Mouse (Mus musculus): ENCODE data around the gene Efl1. TPM values are rescaled to one million over a fixed set of nuclear protein-coding genes. Genes with fewer than 3 reads are reported as not detected.

Efl1 gene
- polyA plus RNA-seq, 1 experiment from 2014 or later = 22.7 TPM

- peaks cover 17% of the 10 kb centered on the region; the same call in 1 of the 2 replicates for H3K36me3 ChIP-seq
- H3K9me3 ChIP-seq = no peaks in the 10 kb centered on the region
- H3K9ac ChIP-seq = no peak overlapping the region
- no peaks in the 10 kb centered on the region for H3K27me3 ChIP-seq (replicated peaks)
- no peak overlapping the region for H3K4me3 ChIP-seq (replicated peaks)
- WGBS = 34% methylated on average over 3 of the region's 3 CpGs
- H3K4me2 ChIP-seq = no peak overlapping the region
- peak; percentile 56; the same call in 1 of the 2 replicates for ATAC-seq (ENCODE audit: insufficient read depth, low FRiP score, low read depth)
- H3K27ac ChIP-seq = no peak overlapping the region
- H3K4me1 ChIP-seq = no peaks in the 10 kb centered on the region
These were observed 40.3 kb downstream of the Efl1 start for GRCm38 (mm10) chr7:82688736-82689135.

- Histone ChIP-seq H3K4me2 (no peak overlapping the region), H3K9me3 (no peaks in the 10 kb centered on the region), H3K27ac (no peak overlapping the region), H3K4me3 (replicated peaks) (no peak overlapping the region), H3K36me3 (peaks cover 13% of the 10 kb centered on the region; the same call in 1 of the 2 replicates), H3K4me1 (no peaks in the 10 kb centered on the region), H3K27me3 (replicated peaks) (no peaks in the 10 kb centered on the region), H3K9ac (no peak overlapping the region)
- WGBS = 75% methylated on average over 6 of the region's 6 CpGs
- ATAC-seq (ENCODE audit: insufficient read depth, low FRiP score, low read depth) = no peak
These were observed 42.8 kb downstream of the Efl1 start for GRCm38 (mm10) chr7:82691021-82691738.

- no peak for ATAC-seq (ENCODE audit: insufficient read depth, low FRiP score, low read depth)
- no peak overlapping the region for H3K27ac ChIP-seq
These were observed 49.3 kb downstream of the Efl1 start for GRCm38 (mm10) chr7:82697668-82698067.

GRCm38 (mm10) chr7:82698968-82699367 is 50.6 kb downstream of the Efl1 start:
- no peak for ATAC-seq (ENCODE audit: insufficient read depth, low FRiP score, low read depth)
- Histone ChIP-seq H3K27ac (no peak overlapping the region), H3K9me3 (no peaks in the 10 kb centered on the region), H3K4me1 (no peaks in the 10 kb centered on the region), H3K27me3 (replicated peaks) (no peaks in the 10 kb centered on the region), H3K4me2 (no peak overlapping the region), H3K4me3 (replicated peaks) (no peak overlapping the region), H3K36me3 (peaks cover 6% of the 10 kb centered on the region; the same call in 1 of the 2 replicates), H3K9ac (no peak overlapping the region)
- 88% methylated on average over 3 of the region's 3 CpGs for WGBS

More at GRCm38 (mm10) chr7:82697668-82698067, 49.3 kb downstream of the Efl1 start:
- no peak overlapping the region for H3K4me3 ChIP-seq (replicated peaks)
- H3K4me1 ChIP-seq = no peaks in the 10 kb centered on the region
- no peak overlapping the region for H3K9ac ChIP-seq
- whole genome bisulfite sequencing = 81% methylated on average over 8 of the region's 8 CpGs
- no peaks in the 10 kb centered on the region for H3K9me3 ChIP-seq
- H3K27me3 ChIP-seq (replicated peaks) = no peaks in the 10 kb centered on the region
- peaks cover 13% of the 10 kb centered on the region for H3K36me3 ChIP-seq
- no peak overlapping the region for H3K4me2 ChIP-seq

- no peak overlapping the region for H3K4me2 ChIP-seq
- H3K27me3 ChIP-seq (replicated peaks) = no peaks in the 10 kb centered on the region
- no peaks in the 10 kb centered on the region for H3K4me1 ChIP-seq
- H3K27ac ChIP-seq = no peak overlapping the region
- H3K4me3 ChIP-seq (replicated peaks) = no peak overlapping the region
- no peaks in the 10 kb centered on the region for H3K9me3 ChIP-seq
- H3K36me3 ChIP-seq = no peaks in the 10 kb centered on the region; the same call in 1 of the 2 replicates
- ATAC-seq (ENCODE audit: insufficient read depth, low FRiP score, low read depth) = no peak
- WGBS = 74% methylated on average over 5 of the region's 5 CpGs
- no peak overlapping the region for H3K9ac ChIP-seq
These were observed 54.2 kb downstream of the Efl1 start for GRCm38 (mm10) chr7:82702384-82703343.

- Histone ChIP-seq H3K27me3 (replicated peaks) (no peaks in the 10 kb centered on the region), H3K4me2 (no peak overlapping the region), H3K9ac (no peak overlapping the region), H3K36me3 (no peaks in the 10 kb centered on the region; the same call in 1 of the 2 replicates), H3K4me1 (no peaks in the 10 kb centered on the region), H3K27ac (no peak overlapping the region), H3K4me3 (replicated peaks) (no peak overlapping the region), H3K9me3 (no peaks in the 10 kb centered on the region)
- WGBS = 95% methylated on average over 4 of the region's 4 CpGs
- ATAC-seq (ENCODE audit: insufficient read depth, low FRiP score, low read depth) = no peak
These were observed 60.8 kb downstream of the Efl1 start for GRCm38 (mm10) chr7:82709172-82709571.

GRCm38 (mm10) chr7:82715210-82715911 is 66.9 kb downstream of the Efl1 start:
- peak overlapping the region; percentile 31; the same call in 1 of the 2 replicates for H3K27ac ChIP-seq

GRCm38 (mm10) chr7:82715912-82716601 is 67.6 kb downstream of the Efl1 start:
- no peaks in the 10 kb centered on the region; the same call in 1 of the 2 replicates for H3K36me3 ChIP-seq
- H3K4me1 ChIP-seq = 0 out of 2 replicates have a peak, but pooled peaks cover 10% of the 10 kb centered on the region
- no peak overlapping the region for H3K4me2 ChIP-seq
- 34% methylated on average over 8 of the region's 8 CpGs for WGBS
- H3K4me3 ChIP-seq (replicated peaks) = no peak overlapping the region
- H3K27ac ChIP-seq = peak overlapping the region; percentile 63; the same call in 1 of the 2 replicates
- H3K27me3 ChIP-seq (replicated peaks) = no peaks in the 10 kb centered on the region
- H3K9ac ChIP-seq = no peak overlapping the region
- H3K9me3 ChIP-seq = no peaks in the 10 kb centered on the region
- no peak for ATAC-seq (ENCODE audit: insufficient read depth, low FRiP score, low read depth)

More at GRCm38 (mm10) chr7:82715210-82715911, 66.9 kb downstream of the Efl1 start:
- Histone ChIP-seq H3K4me2 (no peak overlapping the region), H3K27me3 (replicated peaks) (no peaks in the 10 kb centered on the region), H3K36me3 (no peaks in the 10 kb centered on the region; the same call in 1 of the 2 replicates), H3K9me3 (no peaks in the 10 kb centered on the region), H3K4me1 (0 out of 2 replicates have a peak, but pooled peaks cover 10% of the 10 kb centered on the region), H3K4me3 (replicated peaks) (no peak overlapping the region), H3K9ac (no peak overlapping the region)
- ATAC-seq (ENCODE audit: insufficient read depth, low FRiP score, low read depth) = 0 out of 2 replicates have a peak, but pooled peaks have one; percentile 40
- 26% methylated on average over 7 of the region's 7 CpGs for WGBS

- WGBS = 66% methylated on average over 5 of the region's 5 CpGs
- H3K27ac ChIP-seq = no peak overlapping the region
- ATAC-seq (ENCODE audit: insufficient read depth, low FRiP score, low read depth) = peak; percentile 29; the same call in 1 of the 2 replicates
These were observed 70.9 kb downstream of the Efl1 start for GRCm38 (mm10) chr7:82719285-82719684.

GRCm38 (mm10) chr7:82719740-82720139 is 71.3 kb downstream of the Efl1 start:
- ATAC-seq (ENCODE audit: insufficient read depth, low FRiP score, low read depth) = 0 out of 2 replicates have a peak, but pooled peaks have one; percentile 45
- no peaks in the 10 kb centered on the region for H3K36me3 ChIP-seq
- H3K9ac ChIP-seq = no peak overlapping the region
- H3K4me1 ChIP-seq = 0 out of 2 replicates have a peak, but pooled peaks cover 10% of the 10 kb centered on the region
- no peak overlapping the region for H3K4me2 ChIP-seq
- H3K9me3 ChIP-seq = no peaks in the 10 kb centered on the region
- H3K4me3 ChIP-seq (replicated peaks) = no peak overlapping the region
- WGBS = 53% methylated on average over 5 of the region's 5 CpGs
- H3K27me3 ChIP-seq (replicated peaks) = no peaks in the 10 kb centered on the region
- H3K27ac ChIP-seq = no peak overlapping the region

More at GRCm38 (mm10) chr7:82719285-82719684, 70.9 kb downstream of the Efl1 start:
- Histone ChIP-seq H3K9ac (no peak overlapping the region), H3K4me2 (no peak overlapping the region), H3K9me3 (no peaks in the 10 kb centered on the region), H3K27me3 (replicated peaks) (no peaks in the 10 kb centered on the region), H3K4me1 (0 out of 2 replicates have a peak, but pooled peaks cover 10% of the 10 kb centered on the region), H3K36me3 (no peaks in the 10 kb centered on the region), H3K4me3 (replicated peaks) (no peak overlapping the region)

Data from stomach, embryonic 15.5 days (tissue).